Mouse (Mus musculus): ENCODE data around the gene Gm20834. TPM values are rescaled to one million over a fixed set of nuclear protein-coding genes. Genes with fewer than 3 reads are reported as not detected.
"Not testable (repeated sequence)": the region's sequence is repeated elsewhere in the genome, so short reads cannot be mapped to it uniquely, and the experiment has no call there.

Gene Gm20834
- total RNA-seq (2021): not detected
- long read RNA-seq, experiment 1: 0 reads
- long read RNA-seq, experiment 2: 0 reads

- not testable (repeated sequence) for DNase-seq (ENCODE audit: low spot score in 2 of 2)
Measured at GRCm38 (mm10) chrY:10324489-10324888, at the start of gene Gm20834. Gm20834 (minus strand) TSS chrY:10324589.

Other genes starting within 250 kb of the Gm20834 start
- not detected for gene Gm21310, start 177.4 kb downstream of the Gm20834 start, total RNA-seq (2021)
- not detected for gene Gm28510, start 88.1 kb upstream of the Gm20834 start, total RNA-seq (2021)
- gene Gm20737, start 211.5 kb upstream of the Gm20834 start, total RNA-seq (2021): not detected
- not detected for gene Gm21775, start 228.9 kb upstream of the Gm20834 start, total RNA-seq (2021)

Measured in layer of hippocampus, postnatal 14 days (tissue).